Mouse (Mus musculus): ENCODE results near the gene Fer. TPM values are rescaled to one million over a fixed set of nuclear protein-coding genes. Genes with fewer than 3 reads are reported as not detected.

Gene Fer
- total and polyA plus RNA-seq, 2 experiments from 2014 or later: 14.3 to 24.8 TPM

DNA sequence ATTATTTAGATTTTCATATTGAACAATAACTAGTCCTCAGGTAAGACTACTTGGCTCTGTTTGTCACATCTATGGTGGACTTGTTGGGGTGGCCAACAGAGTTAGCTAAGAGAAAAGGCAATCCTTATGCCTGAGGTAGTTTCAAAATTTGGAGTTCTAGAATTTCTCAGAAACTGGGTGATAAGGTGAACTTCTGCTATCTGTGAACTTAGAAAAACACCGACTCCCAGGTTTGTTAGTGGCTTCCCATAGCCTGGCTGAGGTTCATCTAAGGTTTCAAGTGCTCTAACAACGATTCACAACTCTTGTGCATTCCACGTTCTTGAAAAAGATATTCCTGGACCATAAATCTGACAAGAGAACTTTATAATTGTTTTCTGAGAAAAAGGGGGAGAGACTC is 463 bp upstream of the Fer start:
- H3K27me3 ChIP-seq (ENCODE audit: insufficient read depth, low read length): no peaks in the 10 kb centered on the region
- ATAC-seq (no peak), DNase-seq (ENCODE audit: low spot score) (no peak)
- no peak overlapping the region for H3K9ac ChIP-seq (replicated peaks; ENCODE audit: low read length)
- H3K4me1 ChIP-seq (ENCODE audit: insufficient read depth, low read length): peaks cover 5% of the 10 kb centered on the region; the same call in 1 of the 2 replicates
- no peaks in the 10 kb centered on the region for H3K9me3 ChIP-seq (ENCODE audit: low read length)
- no peak for TF ChIP-seq CTCF (IDR thresholded peaks at IDR 0.05; ENCODE audit: low read depth)
- H3K4me2 ChIP-seq (ENCODE audit: low read depth, low read length): peak overlapping the region; percentile 97
- H3K27ac ChIP-seq: no peak overlapping the region
- no peaks in the 10 kb centered on the region for H3K36me3 ChIP-seq (ENCODE audit: insufficient read depth, low read length)
- WGBS: 80% methylated on average over 3 of the region's 3 CpGs
- no peak overlapping the region for H3K4me3 ChIP-seq (ENCODE audit: low read length)

DNA sequence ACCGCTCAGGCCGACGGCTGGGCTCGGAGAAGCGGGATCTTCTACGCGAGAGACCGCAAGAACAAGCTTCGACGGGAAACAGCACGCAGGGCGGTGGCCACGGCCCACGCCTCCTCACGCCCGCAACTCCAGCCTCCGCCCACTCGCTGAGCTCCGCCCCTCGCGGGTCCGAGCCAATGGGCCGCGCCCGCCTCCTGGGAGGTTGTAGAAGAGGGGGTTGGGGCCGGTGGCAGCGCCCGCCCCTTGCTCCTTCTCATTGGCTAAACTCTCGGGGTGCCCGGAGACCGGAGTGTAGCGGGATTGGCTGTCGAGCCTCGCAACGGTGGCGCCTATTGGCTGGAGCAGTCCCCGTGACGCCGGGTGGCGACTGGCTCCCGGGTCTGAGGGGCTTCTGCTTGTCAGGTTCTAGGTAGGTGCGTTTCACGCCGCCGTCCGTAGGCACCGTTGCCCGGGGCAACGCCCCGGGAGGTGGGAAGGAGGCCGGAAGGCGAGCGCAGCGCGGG is 836 bp downstream of the Fer start, which contains the start of gene A930002H24Rik:
Gene A930002H24Rik (minus strand): TSS at position 145 of the 503 bp plus-strand sequence.
- no peaks in the 10 kb centered on the region for H3K27me3 ChIP-seq (ENCODE audit: insufficient read depth, low read length)
- TF ChIP-seq CTCF (IDR thresholded peaks at IDR 0.05; ENCODE audit: low read depth): no peak
- H3K4me3 ChIP-seq (ENCODE audit: low read length): peak within 1 kb of the TSS; percentile 95
- peaks cover 5% of the 10 kb centered on the region; the same call in 1 of the 2 replicates for H3K4me1 ChIP-seq (ENCODE audit: insufficient read depth, low read length)
- WGBS: under 1% methylated on average over 47 of the region's 55 CpGs
- peak within 1 kb of the TSS; percentile 87 for H3K27ac ChIP-seq
- H3K9me3 ChIP-seq (ENCODE audit: low read length): no peaks in the 10 kb centered on the region
- H3K4me2 ChIP-seq (ENCODE audit: low read depth, low read length): peak within 1 kb of the TSS; percentile 97
- H3K9ac ChIP-seq (replicated peaks; ENCODE audit: low read length): peak within 1 kb of the TSS; percentile 95
- ATAC-seq: peak; percentile 100
- H3K36me3 ChIP-seq (ENCODE audit: insufficient read depth, low read length): no peaks in the 10 kb centered on the region
- peak; percentile 99 for DNase-seq (ENCODE audit: low spot score)

DNA sequence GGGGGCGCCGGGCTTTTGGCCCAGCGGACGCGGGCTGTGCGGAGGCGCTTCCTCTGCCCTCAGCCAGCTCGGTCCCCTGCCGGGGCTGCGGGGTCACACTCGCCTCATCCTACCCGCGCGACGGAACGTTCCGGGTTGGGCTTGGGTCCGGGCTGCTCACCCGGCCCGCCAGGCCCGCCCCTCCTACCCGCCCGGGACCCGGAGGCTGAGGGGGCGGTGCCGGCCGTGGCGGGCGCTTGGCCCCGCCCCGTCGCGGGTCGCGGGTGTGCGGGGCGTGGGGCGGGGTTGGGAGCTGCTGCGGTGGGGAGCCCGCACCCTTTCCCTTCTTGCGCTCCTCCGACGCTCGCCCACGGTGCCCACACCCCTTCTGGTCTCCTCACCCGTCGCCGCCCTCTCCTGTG is 1.3 kb downstream of the Fer start:
- under 1% methylated on average over 44 of the region's 48 CpGs for WGBS
- TF ChIP-seq CTCF (IDR thresholded peaks at IDR 0.05; ENCODE audit: low read depth): no peak
- H3K4me1 ChIP-seq (ENCODE audit: insufficient read depth, low read length): peaks cover 5% of the 10 kb centered on the region; the same call in 1 of the 2 replicates
- peak; percentile 77 for ATAC-seq
- no peaks in the 10 kb centered on the region for H3K36me3 ChIP-seq (ENCODE audit: insufficient read depth, low read length)
- peak; percentile 59 for DNase-seq (ENCODE audit: low spot score)
- H3K27ac ChIP-seq: peak overlapping the region; percentile 87
- peak overlapping the region; percentile 67 for H3K4me2 ChIP-seq (ENCODE audit: low read depth, low read length)
- H3K9ac ChIP-seq (replicated peaks; ENCODE audit: low read length): peak overlapping the region; percentile 95
- no peaks in the 10 kb centered on the region for H3K27me3 ChIP-seq (ENCODE audit: insufficient read depth, low read length)
- no peaks in the 10 kb centered on the region for H3K9me3 ChIP-seq (ENCODE audit: low read length)
- H3K4me3 ChIP-seq (ENCODE audit: low read length): peak overlapping the region; percentile 95

DNA sequence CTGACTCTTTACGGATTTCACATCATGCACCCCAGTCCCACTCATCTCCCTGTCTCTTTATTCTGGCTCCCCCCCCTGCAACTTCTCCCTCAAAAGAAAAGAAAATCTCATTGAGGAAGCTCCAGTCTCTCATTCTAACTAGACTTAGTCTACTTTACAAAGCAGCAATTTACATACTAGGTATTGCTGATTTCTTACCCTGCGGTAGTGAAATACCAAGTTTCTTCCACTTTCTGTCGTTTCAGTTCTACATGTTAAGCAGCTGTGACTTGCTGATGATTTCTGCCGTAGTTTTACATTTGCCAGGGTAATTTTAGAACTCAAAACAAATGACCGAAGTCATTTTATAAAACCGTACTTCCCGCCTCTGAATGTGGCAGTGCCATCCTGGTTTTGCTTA is 8.9 kb downstream of the Fer start:
- H3K4me2 ChIP-seq (ENCODE audit: low read depth, low read length): no peak overlapping the region
- ATAC-seq (no peak), DNase-seq (ENCODE audit: low spot score) (no peak)
- no peak overlapping the region for H3K27ac ChIP-seq
- no peak for TF ChIP-seq CTCF (IDR thresholded peaks at IDR 0.05; ENCODE audit: low read depth)
- no peak overlapping the region for H3K4me3 ChIP-seq (ENCODE audit: low read length)
- H3K9me3 ChIP-seq (ENCODE audit: low read length): no peaks in the 10 kb centered on the region
- 91% methylated on average over 7 of the region's 7 CpGs for WGBS
- no peaks in the 10 kb centered on the region for H3K27me3 ChIP-seq (ENCODE audit: insufficient read depth, low read length)
- no peak overlapping the region for H3K9ac ChIP-seq (replicated peaks; ENCODE audit: low read length)
- H3K4me1 ChIP-seq (ENCODE audit: insufficient read depth, low read length): no peaks in the 10 kb centered on the region
- no peaks in the 10 kb centered on the region for H3K36me3 ChIP-seq (ENCODE audit: insufficient read depth, low read length)

DNA sequence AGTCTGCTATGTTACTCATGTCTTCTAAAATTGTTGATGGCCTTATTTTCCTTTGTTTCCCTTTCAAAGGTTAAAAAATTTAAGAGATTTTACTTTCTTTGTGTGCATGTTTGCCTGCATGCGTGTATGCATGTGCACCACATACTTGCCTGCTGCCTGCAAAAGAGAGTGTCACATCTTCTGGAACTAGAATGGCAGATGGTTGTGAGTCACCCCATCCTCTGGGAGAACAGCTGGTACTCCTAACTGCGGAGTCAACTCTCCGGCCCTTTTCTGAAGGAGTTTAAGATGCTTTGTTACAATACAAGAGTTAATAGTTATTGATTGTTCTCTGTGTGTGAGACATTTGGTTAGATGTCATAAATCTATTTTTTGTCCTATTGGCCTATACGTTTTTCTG is 16.0 kb downstream of the Fer start:
- Histone ChIP-seq H3K4me1 (ENCODE audit: insufficient read depth, low read length) (no peaks in the 10 kb centered on the region), H3K36me3 (ENCODE audit: insufficient read depth, low read length) (no peaks in the 10 kb centered on the region), H3K4me2 (ENCODE audit: low read depth, low read length) (no peak overlapping the region), H3K9ac (replicated peaks; ENCODE audit: low read length) (no peak overlapping the region), H3K27me3 (ENCODE audit: insufficient read depth, low read length) (no peaks in the 10 kb centered on the region), H3K9me3 (ENCODE audit: low read length) (no peaks in the 10 kb centered on the region), H3K27ac (no peak overlapping the region), H3K4me3 (ENCODE audit: low read length) (no peak overlapping the region)
- WGBS: 63% methylated on average over 4 of the region's 4 CpGs
- no peak for TF ChIP-seq CTCF (IDR thresholded peaks at IDR 0.05; ENCODE audit: low read depth)
- peak; percentile 16 for DNase-seq (ENCODE audit: low spot score)
- no peak for ATAC-seq

DNA sequence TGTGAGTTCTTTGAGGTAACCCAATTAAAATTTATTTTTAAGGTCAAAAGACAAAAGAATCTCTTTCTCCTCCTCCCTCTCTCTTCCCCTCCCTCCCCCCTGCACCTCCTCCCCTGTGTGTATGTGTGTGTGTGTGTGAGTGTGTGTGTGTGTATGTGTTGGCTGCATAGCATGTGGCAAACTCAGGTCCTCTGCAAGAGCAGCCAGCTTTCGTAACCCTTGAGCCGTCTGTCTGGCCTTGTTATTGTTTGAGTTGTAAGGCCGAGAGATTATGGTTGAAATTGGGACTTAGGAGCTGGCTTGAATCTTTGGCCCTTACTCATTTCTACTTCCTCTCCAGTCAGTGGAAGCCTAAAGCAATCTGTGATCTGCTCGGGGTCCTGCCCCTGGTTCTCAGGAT is 17.1 kb downstream of the Fer start:
- Histone ChIP-seq H3K27ac (no peak overlapping the region), H3K4me1 (ENCODE audit: insufficient read depth, low read length) (no peaks in the 10 kb centered on the region), H3K4me2 (ENCODE audit: low read depth, low read length) (no peak overlapping the region), H3K4me3 (ENCODE audit: low read length) (no peak overlapping the region), H3K36me3 (ENCODE audit: insufficient read depth, low read length) (no peaks in the 10 kb centered on the region), H3K27me3 (ENCODE audit: insufficient read depth, low read length) (no peaks in the 10 kb centered on the region), H3K9ac (replicated peaks; ENCODE audit: low read length) (no peak overlapping the region), H3K9me3 (ENCODE audit: low read length) (no peaks in the 10 kb centered on the region)
- no peak for TF ChIP-seq CTCF (IDR thresholded peaks at IDR 0.05; ENCODE audit: low read depth)
- 80% methylated on average over 4 of the region's 4 CpGs for WGBS
- DNase-seq (ENCODE audit: low spot score) (no peak), ATAC-seq (no peak)

DNA sequence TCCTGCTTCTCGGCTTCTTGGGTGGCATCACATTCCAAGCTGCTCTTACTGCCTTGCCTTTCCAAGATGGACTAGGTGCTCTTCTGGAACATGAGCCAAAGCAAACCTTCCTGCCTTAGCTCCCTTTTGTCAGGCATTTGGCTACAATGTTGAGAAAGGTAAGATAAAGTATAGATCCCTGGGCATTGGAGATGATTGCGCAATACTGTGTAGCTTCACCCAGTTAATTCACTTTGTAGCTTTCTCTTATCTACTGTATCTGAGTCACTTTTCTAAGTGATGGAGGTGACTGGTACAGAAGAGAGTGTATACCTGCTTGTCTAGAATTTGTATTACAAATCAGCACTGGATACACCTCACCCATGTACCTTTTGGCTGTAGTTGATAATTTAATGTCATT is 24.1 kb downstream of the Fer start:
- DNase-seq (ENCODE audit: low spot score): no peak
- Histone ChIP-seq H3K4me2 (ENCODE audit: low read depth, low read length) (no peak overlapping the region), H3K9me3 (ENCODE audit: low read length) (no peaks in the 10 kb centered on the region), H3K9ac (replicated peaks; ENCODE audit: low read length) (no peak overlapping the region), H3K27ac (no peak overlapping the region), H3K27me3 (ENCODE audit: insufficient read depth, low read length) (no peaks in the 10 kb centered on the region), H3K36me3 (ENCODE audit: insufficient read depth, low read length) (no peaks in the 10 kb centered on the region), H3K4me1 (ENCODE audit: insufficient read depth, low read length) (no peaks in the 10 kb centered on the region), H3K4me3 (ENCODE audit: low read length) (no peak overlapping the region)
- no peak for TF ChIP-seq CTCF (IDR thresholded peaks at IDR 0.05; ENCODE audit: low read depth)
- ATAC-seq: no peak
- WGBS: 96% methylated on average over 2 of the region's 2 CpGs
